10 mouse cellular contexts compared by ENCODE assay signal in the genomic region with DNA sequence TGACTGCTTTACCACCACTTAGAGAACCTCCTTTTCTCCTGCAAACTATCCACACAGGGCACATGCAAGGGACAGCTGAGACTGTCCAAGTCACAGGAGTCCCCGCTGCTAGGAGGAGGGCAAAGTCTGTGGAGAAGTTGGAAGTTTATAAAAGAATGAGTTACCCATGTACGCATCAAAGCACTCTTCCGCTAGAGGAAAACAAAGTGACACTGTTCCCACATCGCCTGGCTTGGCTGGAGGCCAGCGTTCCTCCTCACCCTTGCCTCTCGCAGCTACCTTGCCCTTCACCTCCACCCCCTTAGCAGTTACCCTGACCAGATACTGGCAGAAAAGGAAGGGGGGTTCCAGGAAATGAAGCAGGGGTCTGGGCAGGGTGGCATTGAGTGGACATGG. TPM values are rescaled to one million over a fixed set of nuclear protein-coding genes. Genes with fewer than 3 reads are reported as not detected.
A peak's percentile ranks its signal among the peaks of the same experiment; 100 is the strongest.
DNase-seq lines count a peak whose midpoint lies in the region; ATAC-seq and TF ChIP-seq lines count a peak whose summit lies in the region.
"Had no signal": no experiment of that assay in that cellular context is flagged by ENCODE, and none has a peak within 500 bp of the region (broad histone marks: within the 10 kb centered on the region; RNA-seq: fewer than 3 reads in every experiment).

No protein-coding gene starts in this region.

- no peaks in the 10 kb centered on the region for H3K9me3 ChIP-seq in forebrain, embryonic 11.5 days (ENCODE audit: control insufficient read depth, low read length)
- H3K9me3 ChIP-seq in forebrain, embryonic 16.5 days (ENCODE audit: control insufficient read depth, low read length) = no peaks in the 10 kb centered on the region
- H3K9me3 ChIP-seq in kidney, postnatal 0 days (replicated peaks; ENCODE audit: low read length) = no peaks in the 10 kb centered on the region
- no peaks in the 10 kb centered on the region for H3K9me3 ChIP-seq in stomach, embryonic 15.5 days

- H3K4me3 ChIP-seq in forebrain, embryonic 11.5 days (ENCODE audit: low read depth, low read length) = no peak overlapping the region
- H3K4me3 ChIP-seq in forebrain, embryonic 16.5 days (replicated peaks; ENCODE audit: low read length) = no peak overlapping the region
- no peak overlapping the region for H3K4me3 ChIP-seq in kidney, postnatal 0 days (replicated peaks; ENCODE audit: low read depth, low read length)
- H3K4me3 ChIP-seq in stomach, embryonic 15.5 days (replicated peaks) = no peak overlapping the region

- no peak overlapping the region for H3K4me2 ChIP-seq in forebrain, embryonic 11.5 days (ENCODE audit: low read depth, low read length, severe bottlenecking)
- no peak overlapping the region for H3K4me2 ChIP-seq in forebrain, embryonic 16.5 days (ENCODE audit: low read length)
- no peak overlapping the region for H3K4me2 ChIP-seq in kidney, postnatal 0 days (ENCODE audit: low read length)
- no peak overlapping the region for H3K4me2 ChIP-seq in stomach, embryonic 15.5 days

- H3K4me1 ChIP-seq in forebrain, embryonic 11.5 days (replicated peaks; ENCODE audit: control insufficient read depth, insufficient read depth, low read length) = 0 out of 2 replicates have a peak, but pooled peaks cover 4% of the 10 kb centered on the region
- H3K4me1 ChIP-seq in forebrain, embryonic 16.5 days (replicated peaks; ENCODE audit: control insufficient read depth, insufficient read depth, low read length) = no peaks in the 10 kb centered on the region
- no peaks in the 10 kb centered on the region for H3K4me1 ChIP-seq in kidney, postnatal 0 days (replicated peaks; ENCODE audit: insufficient read depth, low read length)
- H3K4me1 ChIP-seq in stomach, embryonic 15.5 days = 0 out of 2 replicates have a peak, but pooled peaks cover 10% of the 10 kb centered on the region

- H3K36me3 ChIP-seq in forebrain, embryonic 11.5 days (ENCODE audit: control insufficient read depth, insufficient read depth, low read length) = no peaks in the 10 kb centered on the region
- H3K36me3 ChIP-seq in forebrain, embryonic 16.5 days (ENCODE audit: control insufficient read depth, insufficient read depth) = no peaks in the 10 kb centered on the region
- H3K36me3 ChIP-seq in kidney, postnatal 0 days (ENCODE audit: insufficient read depth, low read length) = no peaks in the 10 kb centered on the region
- no peaks in the 10 kb centered on the region for H3K36me3 ChIP-seq in stomach, embryonic 15.5 days

- no peak overlapping the region for H3K9ac ChIP-seq in forebrain, embryonic 11.5 days (ENCODE audit: low read length)
- H3K9ac ChIP-seq in forebrain, embryonic 16.5 days (replicated peaks; ENCODE audit: low read depth, low read length) = no peak overlapping the region
- H3K9ac ChIP-seq in kidney, postnatal 0 days (ENCODE audit: low read depth, low read length) = no peak overlapping the region
- no peak overlapping the region for H3K9ac ChIP-seq in stomach, embryonic 15.5 days

- no peaks in the 10 kb centered on the region for H3K27me3 ChIP-seq in forebrain, embryonic 11.5 days (ENCODE audit: control insufficient read depth, insufficient read depth, low read length)
- no peaks in the 10 kb centered on the region for H3K27me3 ChIP-seq in forebrain, embryonic 16.5 days (replicated peaks; ENCODE audit: control insufficient read depth, insufficient read depth, low read length)
- no peaks in the 10 kb centered on the region for H3K27me3 ChIP-seq in kidney, postnatal 0 days (ENCODE audit: insufficient read depth, low read length)
- no peaks in the 10 kb centered on the region for H3K27me3 ChIP-seq in stomach, embryonic 15.5 days (replicated peaks)

- TF ChIP-seq CTCF in kidney, postnatal 0 days (IDR thresholded peaks at IDR 0.05; ENCODE audit: low read depth) = no peak

- no peak overlapping the region for H3K27ac ChIP-seq in forebrain, embryonic 11.5 days (ENCODE audit: low read depth, low read length)
- H3K27ac ChIP-seq in forebrain, embryonic 16.5 days (ENCODE audit: low read length) = no peak overlapping the region
- H3K27ac ChIP-seq in kidney, postnatal 0 days = peak overlapping the region; percentile 67; the same call in 1 of the 2 replicates
- H3K27ac ChIP-seq in stomach, embryonic 15.5 days = peak overlapping the region; percentile 54

- 65% methylated on average over 6 of the region's 6 CpGs for WGBS in forebrain, embryonic 11.5 days
- whole genome bisulfite sequencing in forebrain, embryonic 16.5 days = 38% methylated on average over 6 of the region's 6 CpGs
- 44% methylated on average over 6 of the region's 6 CpGs for WGBS in kidney, postnatal 0 days
- 47% methylated on average over 6 of the region's 6 CpGs for WGBS in stomach, embryonic 15.5 days

- peak; percentile 44 for DNase-seq in forebrain, embryonic 11.5 days (ENCODE audit: low spot score)
- DNase-seq in ovary, postnatal 14 days (ENCODE audit: low spot score) = peak; percentile 19
- DNase-seq in ovary, postnatal 10 days (ENCODE audit: low spot score) = no peak
- peak; percentile 34 for DNase-seq in kidney, postnatal 0 days (ENCODE audit: low spot score)
- no peak for DNase-seq in embryo, embryonic 10 days (ENCODE audit: low spot score)
- no peak for DNase-seq in cerebellum, adult 8-10 months
- DNase-seq: cerebellum, adult 9-10 months had no signal

- ATAC-seq in forebrain, embryonic 11.5 days (replicated peaks; ENCODE audit: low FRiP score) = no peak
- no peak for ATAC-seq in forebrain, embryonic 16.5 days
- ATAC-seq in kidney, postnatal 0 days (replicated peaks; ENCODE audit: low FRiP score, low read depth) = peak; percentile 88
- peak; percentile 56; the same call in 1 of the 2 replicates for ATAC-seq in stomach, embryonic 15.5 days (ENCODE audit: insufficient read depth, low FRiP score, low read depth)

RNA-seq across cellular contexts. Expression of a gene that starts 18.5 kb away (rescaled TPM):
- polyA plus RNA-seq in forebrain, embryonic 11.5 days (2014; fragmentation: Nextera tagmentation; extraction: Ambion mirVana) = not detected in 2 replicates
- not detected in 2 replicates for polyA plus RNA-seq in forebrain, embryonic 16.5 days (2015; fragmentation: Nextera tagmentation; extraction: Ambion mirVana)
- polyA plus RNA-seq in kidney, postnatal 0 days (2015; fragmentation: Nextera tagmentation; extraction: Ambion mirVana) = 0.17 and 0.59 TPM in 2 replicates
- 0.15 TPM in 1 of 2 replicates, not detected in the other for polyA plus RNA-seq in stomach, embryonic 15.5 days (2015; fragmentation: Nextera tagmentation; extraction: Ambion mirVana)
- polyA plus RNA-seq: C2C12 had no signal

RNA-seq across cellular contexts. Expression of a gene that starts 21.4 kb away (rescaled TPM):
- 0.61 and 0.92 TPM in 2 replicates for polyA plus RNA-seq in forebrain, embryonic 11.5 days (2014; fragmentation: Nextera tagmentation; extraction: Ambion mirVana)
- 6.4 and 9.0 TPM in 2 replicates for polyA plus RNA-seq in forebrain, embryonic 16.5 days (2015; fragmentation: Nextera tagmentation; extraction: Ambion mirVana)
- 140 and 148 TPM in 2 replicates for polyA plus RNA-seq in kidney, postnatal 0 days (2015; fragmentation: Nextera tagmentation; extraction: Ambion mirVana)
- 18.7 and 22.8 TPM in 2 replicates for polyA plus RNA-seq in stomach, embryonic 15.5 days (2015; fragmentation: Nextera tagmentation; extraction: Ambion mirVana)

Comparison
In these comparisons a context has a peak if more than half of its experiments do, and no peak if none do; other contexts are left out.
1. DNase-seq: peak in forebrain, embryonic 11.5 days (single experiment), ovary, postnatal 14 days (single experiment) and kidney, postnatal 0 days (single experiment); none in ovary, postnatal 10 days (single experiment), embryo, embryonic 10 days (single experiment) and cerebellum, adult 8-10 months (single experiment).
2. ATAC-seq: peak in kidney, postnatal 0 days (single experiment) and stomach, embryonic 15.5 days (single experiment); none in forebrain, embryonic 11.5 days (single experiment) and forebrain, embryonic 16.5 days (single experiment).
3. H3K27ac ChIP-seq: peak in kidney, postnatal 0 days (single experiment) and stomach, embryonic 15.5 days (single experiment); none in forebrain, embryonic 11.5 days (single experiment) and forebrain, embryonic 16.5 days (single experiment).